Mouse (Mus musculus) limb, embryonic 10.5 days (tissue): ENCODE data around the gene Cstf3. TPM values are rescaled to one million over a fixed set of nuclear protein-coding genes. Genes with fewer than 3 reads are reported as not detected.

ENCODE experiments used
- DNase-seq: peaks from one replicate; pipeline ENCODE4 v3.0.0-alpha.2; 2017; ENCODE audit warnings: low spot score
- H3K27ac ChIP-seq: fragments of 300-500 bp; sonication (generic); 2 replicates; pipeline ENCODE4 v1.5.1; 2016; ENCODE audit warnings: mild to moderate bottlenecking
- H3K27me3 ChIP-seq: fragments of 300-500 bp; sonication (generic); 2 replicates; pipeline ENCODE4 v1.6.1; 2016; ENCODE audit warnings: low read depth, mild to moderate bottlenecking; ENCODE audit not compliant: poor library complexity, severe bottlenecking
- H3K36me3 ChIP-seq: fragments of 300-500 bp; sonication (generic); 2 replicates; pipeline ENCODE4 v1.6.1; 2016; ENCODE audit warnings: mild to moderate bottlenecking, moderate library complexity
- H3K4me1 ChIP-seq: fragments of 300-500 bp; sonication (generic); 2 replicates; pipeline ENCODE4 v1.6.1; 2016
- H3K4me3 ChIP-seq: fragments of 300-500 bp; sonication (generic); 2 replicates; pipeline ENCODE4 v1.5.1; 2016; ENCODE audit warnings: mild to moderate bottlenecking, moderate library complexity
- H3K9me3 ChIP-seq: fragments of 300-500 bp; sonication (generic); replicated peaks from 2 replicates; pipeline ENCODE4 v1.6.1; 2016; ENCODE audit warnings: mild to moderate bottlenecking
- WGBS: fragments of 180-500 bp; shearing (Covaris S2); methylation state at CpG from one replicate; pipeline ENCODE4 v1.1.7; 2016; 5-methylcytosine and 5-hydroxymethylcytosine counted together
- polyA plus RNA-seq: library from polyadenylated mRNA; unstranded; fragments of >200 nt; fragmentation: Nextera tagmentation; extraction: Ambion mirVana; gene quantifications from 2 replicates; pipeline ENCODE4 v1.2.1, GENCODE M21; 2016

The Cstf3 gene
- polyA plus RNA-seq, 1 experiment from 2014 or later, result 95.8 TPM

DNA sequence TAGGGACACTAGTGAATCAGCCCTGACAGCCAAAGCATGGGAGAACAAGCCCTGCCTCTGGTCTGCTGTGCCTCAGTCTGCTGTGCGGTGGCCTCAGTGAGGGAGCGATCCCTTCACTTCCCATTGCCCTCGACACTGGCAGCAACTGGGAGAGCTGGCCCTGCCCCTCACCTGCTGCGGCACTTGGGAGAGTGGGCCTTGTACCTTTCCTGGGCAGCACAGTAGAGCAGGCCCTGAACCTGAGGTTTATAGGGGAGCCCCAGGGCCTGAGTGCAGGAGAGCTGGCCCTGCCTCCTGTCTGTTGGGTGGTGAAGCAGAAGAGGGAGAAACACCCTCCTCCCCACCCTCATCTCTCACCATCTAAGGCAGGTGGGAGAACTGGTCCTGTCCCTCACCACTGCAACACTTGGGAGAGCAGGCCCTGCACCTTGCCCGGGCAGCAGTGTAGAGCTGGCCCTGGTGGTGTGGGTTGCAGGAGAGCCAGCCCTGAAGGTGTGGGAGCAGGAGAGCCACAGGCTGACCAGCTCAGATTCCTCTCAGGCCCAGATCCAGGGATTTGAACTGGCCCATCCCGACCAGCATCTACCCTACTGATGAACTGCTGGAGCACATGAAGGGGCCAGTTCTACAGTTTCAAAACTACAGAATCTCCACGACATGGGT is 10.4 kb upstream of the Cstf3 start:
- H3K4me1 ChIP-seq, result no peaks in the 10 kb centered on the region

DNA sequence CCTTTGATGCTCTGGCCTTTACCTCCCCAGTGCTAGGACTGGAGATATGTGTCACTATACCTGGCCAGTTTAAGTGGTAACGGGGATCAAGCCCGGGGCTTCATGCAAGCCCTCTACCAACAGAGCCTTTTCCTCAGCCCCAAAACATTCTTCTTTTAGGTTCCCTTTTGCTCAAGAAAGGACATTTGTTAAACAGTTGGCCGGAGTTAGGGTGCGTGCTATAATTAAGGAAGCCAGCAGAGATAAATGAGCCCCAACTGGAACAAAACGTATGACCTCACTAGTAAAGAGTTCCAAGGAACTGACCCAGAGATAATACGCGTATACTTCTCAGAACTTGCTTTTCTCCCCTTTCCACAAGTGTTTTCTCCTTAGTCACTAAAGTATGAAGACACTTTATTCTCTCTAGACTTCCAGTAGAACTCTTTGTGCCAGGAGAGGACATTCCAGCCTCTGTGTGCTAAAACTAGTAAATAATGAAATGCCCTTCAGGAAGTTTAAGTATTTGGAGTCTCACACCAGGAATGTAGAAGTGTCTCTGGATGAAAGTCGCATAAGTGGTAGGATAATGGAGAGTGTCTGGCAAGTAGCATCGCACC is 8.9 kb upstream of the Cstf3 start:
- WGBS, result 85% methylated on average over 9 of the region's 9 CpGs
- H3K27me3 ChIP-seq, result no peaks in the 10 kb centered on the region
- H3K9me3 ChIP-seq, result no peaks in the 10 kb centered on the region
- no peaks in the 10 kb centered on the region for H3K4me1 ChIP-seq
- H3K4me3 ChIP-seq, result no peak overlapping the region
- H3K36me3 ChIP-seq, result no peaks in the 10 kb centered on the region
- DNase-seq, result peak; percentile 3
- H3K27ac ChIP-seq, result no peak overlapping the region

More for the DNA sequence above, 10.4 kb upstream of the Cstf3 start:
- H3K9me3 ChIP-seq, result no peaks in the 10 kb centered on the region
- no peaks in the 10 kb centered on the region for H3K36me3 ChIP-seq
- no peak for DNase-seq
- 82% methylated on average over 7 of the region's 7 CpGs for WGBS
- no peak overlapping the region for H3K4me3 ChIP-seq
- H3K27ac ChIP-seq, result no peak overlapping the region
- no peaks in the 10 kb centered on the region for H3K27me3 ChIP-seq

DNA sequence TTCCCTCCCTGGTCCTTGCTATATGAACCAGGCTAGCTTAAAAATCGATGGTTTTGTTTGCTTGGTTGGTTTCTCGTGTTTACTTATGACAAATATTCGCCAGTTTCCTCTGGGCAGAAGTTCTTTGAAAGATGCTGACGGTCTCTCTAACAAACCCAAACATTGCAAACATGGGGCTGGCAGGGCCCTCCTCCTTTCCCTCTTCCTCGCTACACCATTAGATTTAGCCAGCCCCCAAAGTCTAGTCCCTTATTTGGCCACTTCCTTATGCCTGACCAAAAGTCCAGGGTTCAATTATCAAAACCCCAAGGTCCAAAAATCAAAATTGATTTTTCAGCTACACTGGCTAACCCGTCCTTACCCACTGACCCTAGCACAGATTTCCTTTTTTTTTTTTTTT is 7.3 kb upstream of the Cstf3 start:
- WGBS, result 85% methylated on average over 6 of the region's 6 CpGs
- Histone ChIP-seq H3K9me3 (no peaks in the 10 kb centered on the region), H3K27me3 (no peaks in the 10 kb centered on the region), H3K4me3 (no peak overlapping the region), H3K4me1 (no peaks in the 10 kb centered on the region), H3K36me3 (no peaks in the 10 kb centered on the region), H3K27ac (no peak overlapping the region)
- DNase-seq, result no peak

DNA sequence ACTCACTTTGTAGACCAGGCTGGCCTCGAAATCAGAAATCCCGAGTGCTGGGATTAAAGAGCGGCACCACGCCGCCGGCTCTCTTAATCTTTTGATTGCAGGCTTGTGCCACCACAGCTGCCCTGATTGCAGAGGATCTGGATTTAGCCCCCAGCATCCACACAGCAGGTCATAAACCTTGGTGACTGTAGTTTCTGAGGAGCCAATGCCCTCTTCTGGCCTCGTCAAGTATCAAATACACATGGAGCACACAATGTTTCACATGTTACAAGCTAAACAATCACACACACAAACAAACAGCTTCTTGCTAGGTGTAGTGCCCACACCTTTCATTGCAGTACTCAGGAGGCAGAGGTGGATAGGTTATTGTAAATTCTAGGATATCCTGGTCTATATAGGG is 6.1 kb upstream of the Cstf3 start:
- Histone ChIP-seq H3K9me3 (no peaks in the 10 kb centered on the region), H3K27me3 (no peaks in the 10 kb centered on the region), H3K4me1 (peaks cover under 1% of the 10 kb centered on the region), H3K36me3 (no peaks in the 10 kb centered on the region), H3K4me3 (no peak overlapping the region), H3K27ac (no peak overlapping the region)
- DNase-seq, result no peak
- WGBS, result 69% methylated on average over 7 of the region's 7 CpGs

DNA sequence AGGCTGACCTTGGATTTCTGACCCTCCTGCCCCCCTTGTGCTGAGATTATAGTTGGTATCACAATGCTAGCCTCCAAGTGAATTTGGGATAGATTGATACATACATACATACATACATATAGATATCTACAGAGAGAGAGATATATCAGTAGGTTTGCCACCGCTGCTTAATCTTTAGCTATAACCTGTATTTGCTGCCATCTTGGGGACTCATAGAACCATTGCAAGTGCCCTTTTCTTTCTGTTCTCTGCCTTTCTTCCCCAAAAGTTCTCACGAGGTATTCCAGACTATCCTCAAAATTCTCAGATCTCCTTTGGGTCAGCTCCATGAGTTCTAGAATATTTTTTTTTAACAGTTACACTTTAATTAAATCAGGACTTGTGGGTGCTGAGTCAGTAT is 4.7 kb upstream of the Cstf3 start:
- no peak for DNase-seq
- H3K9me3 ChIP-seq, result no peaks in the 10 kb centered on the region
- H3K4me1 ChIP-seq, result peaks cover 5% of the 10 kb centered on the region
- H3K4me3 ChIP-seq, result no peak overlapping the region
- WGBS, result 57% methylated on average over 2 of the region's 2 CpGs
- no peaks in the 10 kb centered on the region for H3K27me3 ChIP-seq
- no peak overlapping the region for H3K27ac ChIP-seq
- H3K36me3 ChIP-seq, result no peaks in the 10 kb centered on the region

DNA sequence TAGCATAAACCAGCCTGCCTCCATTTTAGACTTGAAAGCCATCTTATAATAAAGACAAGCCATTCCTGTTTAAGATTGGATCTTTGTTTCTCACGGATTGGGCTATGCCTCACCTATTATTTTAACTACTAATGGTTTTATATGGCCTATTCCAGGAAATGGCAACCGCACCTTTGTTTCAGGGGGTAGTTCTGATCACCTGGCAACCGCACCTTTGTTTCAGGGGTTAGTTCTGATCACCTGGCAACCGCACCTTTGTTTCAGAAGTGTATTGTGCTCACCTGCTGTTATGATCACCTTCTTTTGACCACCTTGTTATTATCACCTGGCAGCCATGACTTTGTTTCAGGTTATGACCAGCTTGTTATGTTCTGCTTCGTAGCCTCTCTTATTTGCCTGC is 1.8 kb upstream of the Cstf3 start:
- WGBS, result 91% methylated on average over 5 of the region's 5 CpGs
- Histone ChIP-seq H3K27me3 (no peaks in the 10 kb centered on the region), H3K4me1 (peaks cover 13% of the 10 kb centered on the region), H3K27ac (no peak overlapping the region), H3K4me3 (no peak overlapping the region), H3K9me3 (no peaks in the 10 kb centered on the region), H3K36me3 (peaks cover 9% of the 10 kb centered on the region)
- DNase-seq, result no peak

DNA sequence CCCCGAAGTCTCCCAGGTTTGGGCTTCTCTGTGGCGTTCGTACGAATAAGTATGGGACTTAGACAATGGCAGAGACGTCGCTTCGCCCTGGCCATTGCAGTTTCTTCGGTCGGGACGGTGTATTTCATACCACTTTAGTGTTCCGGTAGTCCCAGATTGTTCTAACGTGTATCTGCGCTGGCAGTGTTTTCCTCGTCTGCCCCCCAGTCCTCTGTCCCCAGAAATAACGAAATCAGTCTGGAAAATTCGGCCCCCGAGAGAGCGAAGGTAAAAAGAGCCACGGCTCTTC is 450 bp downstream of the Cstf3 start:
- DNase-seq, result no peak
- no peaks in the 10 kb centered on the region for H3K27me3 ChIP-seq
- peak overlapping the region; percentile 96 for H3K27ac ChIP-seq
- H3K9me3 ChIP-seq, result no peaks in the 10 kb centered on the region
- peaks cover 14% of the 10 kb centered on the region for H3K36me3 ChIP-seq
- peak overlapping the region; percentile 93 for H3K4me3 ChIP-seq
- under 1% methylated on average over 19 of the region's 19 CpGs for WGBS
- peaks cover 13% of the 10 kb centered on the region for H3K4me1 ChIP-seq

DNA sequence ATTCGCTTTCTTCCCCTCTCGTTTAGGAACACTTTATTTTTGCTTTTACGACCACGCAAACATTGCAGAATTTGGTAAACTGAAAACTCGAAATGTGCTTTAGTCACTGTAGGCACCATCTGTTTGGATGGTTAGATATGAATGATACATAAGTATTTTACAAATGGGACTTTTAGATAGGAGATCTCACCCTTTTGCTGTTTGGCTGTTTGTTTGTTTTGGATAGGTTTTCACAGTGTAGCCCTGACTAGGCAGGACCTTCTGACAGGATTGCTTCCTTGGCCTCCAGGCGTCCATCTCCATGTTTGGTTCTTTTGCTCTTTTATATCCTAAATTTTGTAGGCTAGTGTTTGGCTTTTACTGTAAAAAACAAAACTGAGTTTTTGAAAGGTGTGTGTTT is 818 bp downstream of the Cstf3 start:
- Histone ChIP-seq H3K9me3 (no peaks in the 10 kb centered on the region), H3K36me3 (peaks cover 14% of the 10 kb centered on the region), H3K4me1 (peaks cover 13% of the 10 kb centered on the region), H3K27ac (peak overlapping the region; percentile 96), H3K4me3 (peak overlapping the region; percentile 93), H3K27me3 (no peaks in the 10 kb centered on the region)
- 1% methylated on average over 6 of the region's 6 CpGs for WGBS
- no peak for DNase-seq

DNA sequence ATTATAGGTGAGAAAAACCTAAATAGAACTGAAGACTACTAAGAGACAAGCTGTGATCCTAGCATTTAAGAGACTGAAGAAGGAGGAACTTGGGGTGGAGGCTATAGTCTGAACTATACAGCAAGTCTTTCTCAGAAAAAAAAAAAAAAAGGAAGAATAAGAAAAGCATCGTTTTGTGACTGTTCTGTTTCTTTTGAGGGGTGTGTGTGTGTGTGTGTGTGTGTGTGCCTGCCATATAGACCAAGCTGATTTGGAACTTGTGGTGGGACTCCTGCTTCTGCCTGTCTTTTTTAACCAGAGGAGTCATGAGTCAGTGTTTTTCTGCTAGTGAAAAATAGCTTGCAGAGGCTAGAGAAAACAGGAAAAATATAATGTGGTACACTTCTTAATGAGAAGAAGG is 4.7 kb downstream of the Cstf3 start:
- Histone ChIP-seq H3K9me3 (no peaks in the 10 kb centered on the region), H3K4me1 (peaks cover 8% of the 10 kb centered on the region; the same call in 1 of the 2 replicates), H3K36me3 (peaks cover 23% of the 10 kb centered on the region), H3K4me3 (no peak overlapping the region), H3K27me3 (no peaks in the 10 kb centered on the region), H3K27ac (no peak overlapping the region)
- 74% methylated on average over 1 of the region's 1 CpGs for WGBS
- no peak for DNase-seq

DNA sequence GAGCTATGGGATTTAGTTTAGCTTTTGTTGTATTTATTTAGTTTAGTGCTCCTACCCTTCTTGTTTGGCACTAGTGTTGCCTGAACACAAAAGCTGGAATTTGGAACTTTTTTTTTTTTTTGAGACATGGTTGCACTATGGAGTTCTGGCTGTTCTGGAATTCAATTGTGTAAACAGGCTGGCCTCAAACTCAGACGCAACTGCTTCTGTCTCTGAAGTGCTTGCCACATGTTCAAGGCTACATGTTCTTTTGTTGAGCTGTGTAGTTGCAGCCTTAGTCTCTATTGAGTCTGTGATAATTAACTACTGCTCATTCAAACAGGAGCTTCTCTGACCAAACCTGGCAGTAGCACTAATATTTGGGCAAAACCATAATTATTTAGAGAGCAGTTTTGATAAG is 13.1 kb downstream of the Cstf3 start:
- peaks cover 27% of the 10 kb centered on the region for H3K36me3 ChIP-seq
- H3K27me3 ChIP-seq, result no peaks in the 10 kb centered on the region
- 74% methylated on average over 1 of the region's 1 CpGs for WGBS
- no peaks in the 10 kb centered on the region for H3K9me3 ChIP-seq
- no peak for DNase-seq
- no peaks in the 10 kb centered on the region for H3K4me1 ChIP-seq
- H3K4me3 ChIP-seq, result no peak overlapping the region
- H3K27ac ChIP-seq, result no peak overlapping the region

DNA sequence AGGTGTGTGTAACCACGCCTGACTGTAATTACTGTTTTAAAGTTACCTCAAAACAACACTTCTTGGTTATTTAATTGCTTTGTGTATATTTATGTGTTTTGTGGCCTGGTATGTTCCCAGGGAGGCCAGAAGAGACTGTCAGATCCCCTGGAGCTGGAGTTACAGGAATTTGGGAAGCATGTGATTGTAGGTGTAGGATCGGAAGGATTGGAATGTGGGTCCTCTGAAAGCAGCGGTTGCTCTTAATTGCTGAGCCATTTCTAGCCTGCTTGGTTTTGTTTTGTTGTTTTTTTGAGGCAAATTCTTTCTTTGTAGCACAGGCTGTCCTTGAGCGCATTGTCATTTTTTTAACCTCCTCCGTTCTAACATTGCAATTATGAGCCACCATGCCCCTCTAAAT is 14.4 kb downstream of the Cstf3 start:
- no peak overlapping the region for H3K4me3 ChIP-seq
- WGBS, result 77% methylated on average over 5 of the region's 5 CpGs
- H3K27me3 ChIP-seq, result no peaks in the 10 kb centered on the region
- no peak overlapping the region for H3K27ac ChIP-seq
- no peaks in the 10 kb centered on the region for H3K4me1 ChIP-seq
- DNase-seq, result no peak
- no peaks in the 10 kb centered on the region for H3K9me3 ChIP-seq
- peaks cover 32% of the 10 kb centered on the region for H3K36me3 ChIP-seq

DNA sequence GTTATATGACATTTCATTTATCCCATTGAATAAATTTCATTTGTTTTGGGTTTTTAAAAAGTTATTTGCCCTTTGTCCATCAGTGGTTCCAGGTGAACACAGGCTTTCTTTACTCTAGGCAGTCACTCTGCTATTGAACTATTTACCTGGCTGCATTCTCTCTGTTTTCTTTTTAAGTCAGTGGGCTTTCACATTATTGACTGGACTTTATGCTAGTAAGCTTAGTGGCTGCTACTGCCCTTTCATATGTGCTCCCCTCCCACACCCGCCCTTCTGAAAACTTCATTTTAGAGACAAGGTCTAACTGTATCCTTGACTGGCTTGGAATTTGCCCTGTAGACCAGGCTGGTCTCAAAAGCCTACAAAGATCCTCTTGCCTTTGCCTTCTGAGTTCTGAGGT is 15.2 kb downstream of the Cstf3 start:
- DNase-seq, result no peak
- no peaks in the 10 kb centered on the region for H3K27me3 ChIP-seq
- no peaks in the 10 kb centered on the region for H3K9me3 ChIP-seq
- WGBS, result 90% methylated on average over 1 of the region's 1 CpGs
- peaks cover 32% of the 10 kb centered on the region for H3K36me3 ChIP-seq
- no peak overlapping the region for H3K27ac ChIP-seq
- H3K4me3 ChIP-seq, result no peak overlapping the region
- H3K4me1 ChIP-seq, result no peaks in the 10 kb centered on the region

DNA sequence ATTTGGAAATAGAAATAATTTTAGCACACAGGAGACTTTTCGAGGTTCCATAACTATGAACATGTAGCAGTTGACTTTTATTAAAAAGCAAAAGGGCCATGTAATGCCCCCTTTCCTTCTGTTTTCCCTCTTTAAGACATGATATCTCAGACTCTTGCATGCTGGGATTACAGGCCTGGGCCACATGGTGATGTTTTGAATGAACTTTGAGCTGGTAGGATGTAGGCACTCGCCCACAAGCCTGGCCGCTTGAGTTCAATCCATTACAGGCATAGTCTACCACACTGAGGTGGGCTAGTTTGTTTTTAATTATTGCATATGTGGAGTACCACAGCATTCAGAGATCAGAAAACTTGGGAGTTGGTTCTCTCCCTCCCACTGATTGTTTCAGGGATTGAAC is 24.5 kb downstream of the Cstf3 start:
- no peak overlapping the region for H3K4me3 ChIP-seq
- H3K36me3 ChIP-seq, result peaks cover 54% of the 10 kb centered on the region
- 95% methylated on average over 3 of the region's 3 CpGs for WGBS
- no peaks in the 10 kb centered on the region for H3K27me3 ChIP-seq
- no peak for DNase-seq
- no peak overlapping the region for H3K27ac ChIP-seq
- no peaks in the 10 kb centered on the region for H3K4me1 ChIP-seq
- H3K9me3 ChIP-seq, result no peaks in the 10 kb centered on the region
